Mouse (Mus musculus) kidney, adult 2 months (tissue): ENCODE measurements at regions not wholly inside any gene's neighbourhood (a gene's known extent, or its start where the extent isn't known, plus 50 kb on each side); places are given as distances from the start of the nearest gene placed in this dataset.
"Not testable (repeated sequence)": the region's sequence is repeated elsewhere in the genome, so short reads cannot be mapped to it uniquely, and the experiment has no call there.

Experiments used
- DNase-seq: peaks from one replicate; pipeline ENCODE4 v3.0.0; 2021
- H3K27ac ChIP-seq: fragments of 200-500 bp; 2 replicates; pipeline ENCODE4 v1.5.1; 2012; ENCODE audit warnings: low read depth, low read length, control low read depth, inconsistent platforms; ENCODE audit not compliant: insufficient read depth
- H3K27me3 ChIP-seq: fragments of 200-500 bp; replicated peaks from 2 replicates; pipeline ENCODE4 v1.6.1; 2012; ENCODE audit warnings: mild to moderate bottlenecking, moderate library complexity, low read length, inconsistent platforms; ENCODE audit not compliant: control insufficient read depth, insufficient read depth
- H3K36me3 ChIP-seq: fragments of 200-500 bp; 2 replicates; pipeline ENCODE4 v1.6.1; 2012; ENCODE audit warnings: mild to moderate bottlenecking, moderate library complexity, low read length, inconsistent platforms; ENCODE audit not compliant: control insufficient read depth, insufficient read depth
- H3K4me1 ChIP-seq: fragments of 200-500 bp; 2 replicates; pipeline ENCODE4 v1.6.1; 2011; ENCODE audit warnings: low read length; ENCODE audit not compliant: control insufficient read depth, insufficient read depth
- H3K4me3 ChIP-seq: fragments of 200-500 bp; 2 replicates; pipeline ENCODE4 v1.5.1; 2011; ENCODE audit warnings: mild to moderate bottlenecking, low read depth, low read length, control low read depth; ENCODE audit not compliant: insufficient read depth
- CTCF ChIP-seq: fragments of 200-500 bp; conservative IDR thresholded peaks from 2 replicates; pipeline ENCODE4 v1.5.1; 2011; ENCODE audit warnings: low read depth, mild to moderate bottlenecking, control low read depth, low read length, moderate library complexity, mixed read lengths; ENCODE audit not compliant: insufficient read depth, insufficient read length
- POLR2A ChIP-seq: fragments of 200-500 bp; IDR thresholded peaks from one replicate; pipeline ENCODE4 v1.6.1; 2011; ENCODE audit warnings: low read depth, low read length, control low read depth
- WGBS: fragments of 180-500 bp; shearing (Covaris S2); methylation state at CpG from one replicate; pipeline ENCODE4 v1.1.7; 2018; 5-methylcytosine and 5-hydroxymethylcytosine counted together

GRCm38 (mm10) chr10:57047719-57048118 lies 438.5 kb upstream of the Hsf2 start:
- DNase-seq = no peak
- H3K4me3 ChIP-seq = no peak overlapping the region
- no peaks in the 10 kb centered on the region for H3K4me1 ChIP-seq
- no peak overlapping the region for H3K27ac ChIP-seq
- H3K36me3 ChIP-seq = no peaks in the 10 kb centered on the region
- no peak for TF ChIP-seq POLR2A
- no peak for TF ChIP-seq CTCF
- H3K27me3 ChIP-seq = no peaks in the 10 kb centered on the region

- not testable (repeated sequence) for H3K4me1 ChIP-seq, H3K4me3 ChIP-seq, H3K27me3 ChIP-seq, DNase-seq, H3K27ac ChIP-seq, H3K36me3 ChIP-seq
- WGBS = 83% methylated on average over 2 of the region's 2 CpGs
Observed at GRCm38 (mm10) chr10:57053375-57053774, 432.8 kb upstream of the Hsf2 start.

GRCm38 (mm10) chr10:57090131-57090530 lies 396.1 kb upstream of the Hsf2 start:
- H3K27me3 ChIP-seq = no peaks in the 10 kb centered on the region
- no peaks in the 10 kb centered on the region for H3K4me1 ChIP-seq
- DNase-seq = no peak
- no peak overlapping the region for H3K4me3 ChIP-seq
- WGBS = 91% methylated on average over 2 of the region's 2 CpGs
- TF ChIP-seq CTCF (no peak), POLR2A (no peak)
- no peaks in the 10 kb centered on the region for H3K36me3 ChIP-seq
- H3K27ac ChIP-seq = no peak overlapping the region

- 89% methylated on average over 3 of the region's 3 CpGs for WGBS
- Histone ChIP-seq H3K4me3 (no peak overlapping the region), H3K4me1 (no peaks in the 10 kb centered on the region), H3K27me3 (no peaks in the 10 kb centered on the region), H3K36me3 (no peaks in the 10 kb centered on the region), H3K27ac (no peak overlapping the region)
- TF ChIP-seq CTCF (no peak), POLR2A (no peak)
- no peak for DNase-seq
Observed at GRCm38 (mm10) chr10:57095920-57096319, 390.3 kb upstream of the Hsf2 start.

- TF ChIP-seq POLR2A = no peak
- no peak for TF ChIP-seq CTCF
- no peak overlapping the region for H3K27ac ChIP-seq
- H3K27me3 ChIP-seq = no peaks in the 10 kb centered on the region
- H3K36me3 ChIP-seq = no peaks in the 10 kb centered on the region
- 58% methylated on average over 2 of the region's 2 CpGs for WGBS
- no peak overlapping the region for H3K4me3 ChIP-seq
- no peaks in the 10 kb centered on the region for H3K4me1 ChIP-seq
- DNase-seq = no peak
Observed at GRCm38 (mm10) chr10:57113359-57113758, 372.8 kb upstream of the Hsf2 start.

GRCm38 (mm10) chr10:57114696-57115271 lies 371.4 kb upstream of the Hsf2 start:
- H3K27ac ChIP-seq = no peak overlapping the region
- no peak overlapping the region for H3K4me3 ChIP-seq
- TF ChIP-seq CTCF (no peak), POLR2A (no peak)
- DNase-seq = no peak
- H3K27me3 ChIP-seq = no peaks in the 10 kb centered on the region
- H3K4me1 ChIP-seq = no peaks in the 10 kb centered on the region
- H3K36me3 ChIP-seq = no peaks in the 10 kb centered on the region
- WGBS = 90% methylated on average over 8 of the region's 8 CpGs

- no peaks in the 10 kb centered on the region for H3K27me3 ChIP-seq
- H3K4me3 ChIP-seq = no peak overlapping the region
- TF ChIP-seq CTCF (no peak), POLR2A (no peak)
- WGBS = 77% methylated on average over 1 of the region's 1 CpGs
- no peak overlapping the region for H3K27ac ChIP-seq
- no peaks in the 10 kb centered on the region for H3K36me3 ChIP-seq
- H3K4me1 ChIP-seq = no peaks in the 10 kb centered on the region
- DNase-seq = no peak
Observed at GRCm38 (mm10) chr10:57121514-57121913, 364.7 kb upstream of the Hsf2 start.

- H3K36me3 ChIP-seq = no peaks in the 10 kb centered on the region
- WGBS = 62% methylated on average over 3 of the region's 3 CpGs
- DNase-seq = no peak
- no peak overlapping the region for H3K4me3 ChIP-seq
- no peak for TF ChIP-seq CTCF
- no peak overlapping the region for H3K27ac ChIP-seq
- H3K4me1 ChIP-seq = no peaks in the 10 kb centered on the region
- H3K27me3 ChIP-seq = no peaks in the 10 kb centered on the region
Observed at GRCm38 (mm10) chr10:57127185-57127584, 359.0 kb upstream of the Hsf2 start.
